Mouse (Mus musculus): Measurements from ENCODE around the gene Arhgef5. TPM values are rescaled to one million over a fixed set of nuclear protein-coding genes. Genes with fewer than 3 reads are reported as not detected.

Gene Arhgef5
- polyA plus RNA-seq (2015; fragmentation: Illumina TruSeq; extraction: RNeasy Lipid Tissue Mini Kit (QIAGEN cat#74804); ENCODE audit: insufficient read depth, low read depth, low replicate concordance), result 12.4 TPM

GRCm38 (mm10) chr6:43265363-43266041, at the start of gene Arhgef5:
TSS of gene Arhgef5 (plus strand) at chr6:43265582.

GRCm38 (mm10) chr6:43231255-43231654, 34.1 kb upstream of the Arhgef5 start, which contains the start of gene Olfr47:
TSS of gene Olfr47 (plus strand) at chr6:43231529.

GRCm38 (mm10) chr6:43309454-43309853, 44.1 kb downstream of the Arhgef5 start, which contains the start of gene Nobox:
TSS of gene Nobox (minus strand) at chr6:43309554.

Other genes starting within 250 kb of the Arhgef5 start
- not detected for gene Olfr441, start 159.2 kb upstream of the Arhgef5 start, polyA plus RNA-seq (2015; fragmentation: Illumina TruSeq; extraction: RNeasy Lipid Tissue Mini Kit (QIAGEN cat#74804); ENCODE audit: insufficient read depth, low read depth, low replicate concordance)
- gene Olfr237-ps1, start 119.0 kb upstream of the Arhgef5 start, polyA plus RNA-seq (2015; fragmentation: Illumina TruSeq; extraction: RNeasy Lipid Tissue Mini Kit (QIAGEN cat#74804); ENCODE audit: insufficient read depth, low read depth, low replicate concordance), result not detected
- gene Olfr437, start 102.3 kb upstream of the Arhgef5 start, polyA plus RNA-seq (2015; fragmentation: Illumina TruSeq; extraction: RNeasy Lipid Tissue Mini Kit (QIAGEN cat#74804); ENCODE audit: insufficient read depth, low read depth, low replicate concordance), result not detected
- not detected for gene Olfr13, start 93.4 kb upstream of the Arhgef5 start, polyA plus RNA-seq (2015; fragmentation: Illumina TruSeq; extraction: RNeasy Lipid Tissue Mini Kit (QIAGEN cat#74804); ENCODE audit: insufficient read depth, low read depth, low replicate concordance)
- not detected for gene Olfr435, start 68.4 kb upstream of the Arhgef5 start, polyA plus RNA-seq (2015; fragmentation: Illumina TruSeq; extraction: RNeasy Lipid Tissue Mini Kit (QIAGEN cat#74804); ENCODE audit: insufficient read depth, low read depth, low replicate concordance)
- gene Olfr434, start 52.6 kb upstream of the Arhgef5 start, polyA plus RNA-seq (2015; fragmentation: Illumina TruSeq; extraction: RNeasy Lipid Tissue Mini Kit (QIAGEN cat#74804); ENCODE audit: insufficient read depth, low read depth, low replicate concordance), result not detected
- gene Olfr47, start 34.1 kb upstream of the Arhgef5 start, polyA plus RNA-seq (2015; fragmentation: Illumina TruSeq; extraction: RNeasy Lipid Tissue Mini Kit (QIAGEN cat#74804); ENCODE audit: insufficient read depth, low read depth, low replicate concordance), result not detected
- not detected for gene Nobox, start 44.0 kb downstream of the Arhgef5 start, polyA plus RNA-seq (2015; fragmentation: Illumina TruSeq; extraction: RNeasy Lipid Tissue Mini Kit (QIAGEN cat#74804); ENCODE audit: insufficient read depth, low read depth, low replicate concordance)